Mouse (Mus musculus) small intestine, adult 2 months (tissue): ENCODE data around the gene Psmd12.

Experiments used
- CTCF ChIP-seq: fragments of 200-500 bp; IDR thresholded peaks from 2 replicates; pipeline ENCODE4 v1.5.1; 2012; ENCODE audit warnings: low read depth, mild to moderate bottlenecking, control low read depth, inconsistent platforms, low read length, moderate library complexity, mixed read lengths; ENCODE audit not compliant: insufficient replicate concordance, insufficient read length; ENCODE audit errors: extremely low read depth
- POLR2A ChIP-seq: fragments of 200-500 bp; IDR thresholded peaks from 2 replicates; pipeline ENCODE4 v1.6.1; 2012; ENCODE audit warnings: low read depth, mild to moderate bottlenecking, control low read depth, inconsistent platforms, low read length, moderate library complexity

DNA sequence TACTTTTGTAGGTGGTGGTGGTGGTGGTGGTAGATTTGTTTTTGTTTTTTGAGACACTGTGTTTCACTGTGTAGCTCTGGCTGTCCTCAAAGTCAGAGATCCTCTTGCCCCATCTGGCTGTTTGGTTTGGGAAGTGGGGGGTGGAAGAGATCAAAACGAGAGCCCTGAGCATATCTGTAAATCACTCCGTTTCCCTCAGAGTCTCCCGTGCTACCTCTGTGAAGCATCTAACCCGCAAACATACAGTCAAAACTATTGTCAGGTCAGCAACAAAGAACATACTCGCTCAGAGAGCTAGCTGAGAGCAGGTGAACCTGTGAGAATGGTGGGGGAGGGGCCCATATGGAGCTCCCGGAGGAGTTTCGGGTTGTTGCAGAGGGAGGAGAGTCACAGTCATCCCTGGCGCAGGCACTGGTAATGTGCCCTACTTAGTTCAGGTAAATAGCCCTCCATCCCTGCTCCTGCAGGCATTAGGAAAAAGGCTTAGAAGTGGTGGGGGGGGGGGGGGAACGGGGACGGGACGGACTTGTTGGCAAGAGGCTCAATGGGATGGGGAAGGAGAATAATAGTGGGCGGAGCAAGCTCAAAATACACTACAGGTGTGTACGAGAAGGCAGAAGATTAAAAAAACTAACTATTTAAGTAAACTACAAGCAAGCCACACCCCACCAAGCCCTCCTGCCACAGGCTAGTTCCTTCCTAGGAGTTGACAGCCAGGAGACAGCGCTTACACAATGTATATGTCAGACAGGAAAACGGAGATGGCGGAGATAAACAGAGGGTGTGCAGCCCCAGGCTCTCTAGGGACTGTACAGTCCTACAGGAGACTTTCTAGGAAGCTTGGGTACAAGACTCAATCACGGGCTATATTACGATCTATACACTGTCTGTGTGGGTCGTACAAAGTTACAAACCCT, 24.5 kb upstream of the Psmd12 start:
- TF ChIP-seq POLR2A (no peak), CTCF (no peak)
